In genomic region chr7:43919559-43920451, GRCm38 (mm10) we compare ENCODE assay signal across 9 mouse cellular contexts. TPM values are rescaled to one million over a fixed set of nuclear protein-coding genes. Genes with fewer than 3 reads are reported as not detected.
DNase-seq lines count a peak whose midpoint lies in the region; ATAC-seq and TF ChIP-seq lines count a peak whose summit lies in the region.
"Had no signal": no experiment of that assay in that cellular context is flagged by ENCODE, and none has a peak within 500 bp of the region (broad histone marks: within the 10 kb centered on the region; RNA-seq: fewer than 3 reads in every experiment).

No protein-coding gene starts in this region.

- H3K36me3 ChIP-seq in CH12.LX (replicated peaks in 1 of 2; ENCODE audit: control insufficient read depth in 1 of 2, insufficient read depth in 1 of 2, low read length in 1 of 2), result no peaks in the 10 kb centered on the region
- H3K36me3 ChIP-seq in heart, postnatal 0 days (replicated peaks; ENCODE audit: control insufficient read depth, insufficient read depth, low read length), result no peaks in the 10 kb centered on the region
- H3K36me3 ChIP-seq in liver, embryonic 16.5 days (ENCODE audit: control insufficient read depth, insufficient read depth), result no peaks in the 10 kb centered on the region
- H3K36me3 ChIP-seq in neural tube, embryonic 12.5 days, result no peaks in the 10 kb centered on the region
- H3K36me3 ChIP-seq: heart, embryonic 13.5 days had no signal

- ATAC-seq in heart, postnatal 0 days (ENCODE audit: insufficient read depth, low read depth), result peak; percentile 77; the same call in 1 of the 2 replicates
- 0 out of 2 replicates have a peak, but pooled peaks have one; percentile 47 for ATAC-seq in liver, embryonic 16.5 days (ENCODE audit: low read depth)
- ATAC-seq in neural tube, embryonic 12.5 days (ENCODE audit: low FRiP score, low read depth), result peak; percentile 86

- 17% methylated on average over 14 of the region's 14 CpGs for WGBS in bone marrow, adult 2 months
- WGBS in heart, postnatal 0 days, result 23% methylated on average over 14 of the region's 14 CpGs
- 20% methylated on average over 14 of the region's 14 CpGs for WGBS in liver, embryonic 16.5 days (ENCODE audit: insufficient replicate concordance)
- WGBS in neural tube, embryonic 12.5 days, result 33% methylated on average over 14 of the region's 14 CpGs

- TF ChIP-seq RAD21 in CH12.LX (IDR thresholded peaks at IDR 0.05; ENCODE audit: low read depth, low read length), result peak; percentile 61

- H3K4me3 ChIP-seq in CH12.LX (replicated peaks in 1 of 3; ENCODE audit: low read depth in 2 of 3, low read length in 2 of 3, poor library complexity in 1 of 3), result no peak overlapping the region
- H3K4me3 ChIP-seq in bone marrow, adult 2 months (replicated peaks; ENCODE audit: control insufficient read depth, low read depth, low read length), result no peak overlapping the region
- no peak overlapping the region for H3K4me3 ChIP-seq in embryonic fibroblast, embryonic 13.5 days (ENCODE audit: insufficient read depth, low read length)
- no peak overlapping the region for H3K4me3 ChIP-seq in heart, postnatal 0 days (ENCODE audit: low read depth, low read length)
- H3K4me3 ChIP-seq in liver, embryonic 16.5 days (ENCODE audit: low read depth, low read length), result no peak overlapping the region
- H3K4me3 ChIP-seq in neural tube, embryonic 12.5 days, result no peak overlapping the region
- H3K4me3 ChIP-seq: heart, embryonic 13.5 days had no signal

- H3K79me2 ChIP-seq in CH12.LX (replicated peaks; ENCODE audit: control insufficient read depth, extremely low read depth, insufficient read depth, poor library complexity, severe bottlenecking), result no peaks in the 10 kb centered on the region

- H3K9me3 ChIP-seq in CH12.LX (replicated peaks; ENCODE audit: low read length), result no peaks in the 10 kb centered on the region
- H3K9me3 ChIP-seq in heart, postnatal 0 days (replicated peaks; ENCODE audit: control insufficient read depth, low read length), result no peaks in the 10 kb centered on the region
- no peaks in the 10 kb centered on the region for H3K9me3 ChIP-seq in liver, embryonic 16.5 days (replicated peaks; ENCODE audit: control insufficient read depth, low read length)
- H3K9me3 ChIP-seq in neural tube, embryonic 12.5 days, result no peaks in the 10 kb centered on the region
- H3K9me3 ChIP-seq: heart, embryonic 13.5 days had no signal

- peak; percentile 76 for DNase-seq in CH12.LX (ENCODE audit: extremely low read depth)
- DNase-seq in heart, postnatal 0 days (ENCODE audit: low spot score), result peak; percentile 28
- DNase-seq in kidney, postnatal 4 days, result peak; percentile 80 to 84
- DNase-seq in thymus, postnatal 0 days (ENCODE audit: low spot score), result peak; percentile 50

- peaks cover 87% of the 10 kb centered on the region for H3K27me3 ChIP-seq in CH12.LX (replicated peaks)
- H3K27me3 ChIP-seq in heart, postnatal 0 days (ENCODE audit: control insufficient read depth, insufficient read depth, low read length), result no peaks in the 10 kb centered on the region
- H3K27me3 ChIP-seq in liver, embryonic 16.5 days (ENCODE audit: control insufficient read depth, insufficient read depth, low read depth, low read length), result no peaks in the 10 kb centered on the region
- H3K27me3 ChIP-seq in neural tube, embryonic 12.5 days (replicated peaks), result no peaks in the 10 kb centered on the region

- in situ Hi-C loops in CH12.LX (cut with MboI; ENCODE audit: low pct_ligation_motif_present, low pct_unique_long_range_greater_than_20kb, low sequenced_read_pairs), result loop anchor here (5.0 kb wide), 1 partner anchor 38 kb away; the partner anchor contains the start of gene Klk4

- no peak for TF ChIP-seq EP300 in CH12.LX (IDR thresholded peaks at IDR 0.05; ENCODE audit: low read length)
- no peak for TF ChIP-seq EP300 in heart, postnatal 0 days (IDR thresholded peaks at IDR 0.05; ENCODE audit: low read depth)

- no peak overlapping the region for H3K4me2 ChIP-seq in CH12.LX (ENCODE audit: insufficient read depth, low read depth, poor library complexity, severe bottlenecking)
- no peak overlapping the region for H3K4me2 ChIP-seq in heart, postnatal 0 days (ENCODE audit: low read depth, low read length)
- no peak overlapping the region for H3K4me2 ChIP-seq in liver, embryonic 16.5 days (ENCODE audit: low read depth, low read length)
- H3K4me2 ChIP-seq in neural tube, embryonic 12.5 days (replicated peaks), result no peak overlapping the region
- H3K4me2 ChIP-seq: heart, embryonic 13.5 days had no signal

- TF ChIP-seq POLR2A in CH12.LX (IDR thresholded peaks at IDR 0.05; ENCODE audit: low read depth, low read length), result no peak
- TF ChIP-seq POLR2A in bone marrow, adult 2 months (IDR thresholded peaks at IDR 0.05; ENCODE audit: borderline replicate concordance, control insufficient read depth, low read depth, low read length), result no peak
- no peak for TF ChIP-seq POLR2A in embryonic fibroblast, embryonic 13.5 days (IDR thresholded peaks at IDR 0.05; ENCODE audit: low read depth, low read length)

- TF ChIP-seq CTCF in CH12.LX (conservative IDR thresholded peaks at IDR 0.05 in 1 of 2, IDR thresholded peaks at IDR 0.05 in 1 of 2; ENCODE audit: low read depth in 2 of 2, low read length in 2 of 2), result peak; percentile 75 to 84
- TF ChIP-seq CTCF in bone marrow, adult 2 months (IDR thresholded peaks at IDR 0.05; ENCODE audit: control insufficient read depth, insufficient read depth, low read length), result peak; percentile 93
- peak; percentile 97 for TF ChIP-seq CTCF in embryonic fibroblast, embryonic 13.5 days (IDR thresholded peaks at IDR 0.05; ENCODE audit: borderline replicate concordance, insufficient read depth, low read length)
- peak; percentile 80 for TF ChIP-seq CTCF in heart, postnatal 0 days (IDR thresholded peaks at IDR 0.05; ENCODE audit: low read depth)

- H3K4me1 ChIP-seq in CH12.LX (ENCODE audit: control insufficient read depth in 1 of 2, insufficient read depth in 2 of 2), result peaks cover 0 to 8% of the 10 kb centered on the region in 2 experiments; a peak in 2 of 4 replicates
- no peaks in the 10 kb centered on the region; the same call in 1 of the 2 replicates for H3K4me1 ChIP-seq in bone marrow, adult 2 months (ENCODE audit: control insufficient read depth, insufficient read depth, low read length)
- H3K4me1 ChIP-seq in embryonic fibroblast, embryonic 13.5 days (ENCODE audit: control insufficient read depth, insufficient read depth, low read length), result no peaks in the 10 kb centered on the region
- no peaks in the 10 kb centered on the region for H3K4me1 ChIP-seq in heart, postnatal 0 days (ENCODE audit: control insufficient read depth, insufficient read depth)
- H3K4me1 ChIP-seq in liver, embryonic 16.5 days (ENCODE audit: control insufficient read depth, low read depth, low read length), result no peaks in the 10 kb centered on the region
- H3K4me1 ChIP-seq in neural tube, embryonic 12.5 days, result no peaks in the 10 kb centered on the region
- H3K4me1 ChIP-seq: heart, embryonic 13.5 days had no signal

- dilution Hi-C loops in CH12.LX (cut with MboI; ENCODE audit: extremely low pct_ligation_motif_present, extremely low pct_unique_long_range_greater_than_20kb, low sequenced_read_pairs), result no loop called here

- H3K9ac ChIP-seq in CH12.LX (ENCODE audit: insufficient read depth, low read depth), result no peak overlapping the region
- no peak overlapping the region for H3K9ac ChIP-seq in heart, postnatal 0 days (replicated peaks; ENCODE audit: low read depth, low read length)
- no peak overlapping the region for H3K9ac ChIP-seq in liver, embryonic 16.5 days (ENCODE audit: low read depth, low read length)
- no peak overlapping the region for H3K9ac ChIP-seq in neural tube, embryonic 12.5 days
- H3K9ac ChIP-seq: heart, embryonic 13.5 days had no signal

- H3K27ac ChIP-seq in CH12.LX (ENCODE audit: insufficient read depth, low read depth), result no peak overlapping the region
- H3K27ac ChIP-seq in bone marrow, adult 2 months (ENCODE audit: control insufficient read depth, insufficient read depth, low read depth, low read length, poor library complexity), result peak overlapping the region; percentile 60
- H3K27ac ChIP-seq in embryonic fibroblast, embryonic 13.5 days (ENCODE audit: insufficient read depth, low read length), result no peak overlapping the region
- H3K27ac ChIP-seq in heart, postnatal 0 days (ENCODE audit: low read depth), result no peak overlapping the region
- no peak overlapping the region for H3K27ac ChIP-seq in liver, embryonic 16.5 days (ENCODE audit: low read length)
- no peak overlapping the region for H3K27ac ChIP-seq in neural tube, embryonic 12.5 days
- H3K27ac ChIP-seq: heart, embryonic 13.5 days had no signal

RNA-seq across cellular contexts. Expression of gene Klk15, which starts 13.7 kb away (rescaled TPM):
- not detected in 2 replicates for total RNA-seq in CH12.LX (2012; rRNA removed)
- total RNA-seq in CH12.LX (2014; rRNA removed), result not detected in 2 replicates
- polyA plus RNA-seq in CH12.LX (2012; ENCODE audit: insufficient read length, low read depth), result not detected in 2 replicates
- polyA plus RNA-seq in bone marrow, adult 2 months (2011; ENCODE audit: insufficient read depth, insufficient read length, low replicate concordance, missing spikeins), result not detected in 2 replicates
- polyA plus RNA-seq in embryonic fibroblast, embryonic 13.5 days (2011; ENCODE audit: insufficient read length, low read depth, missing spikeins), result not detected in 2 replicates
- not detected in 2 replicates for total RNA-seq in heart, postnatal 0 days (2014; rRNA removed; ENCODE audit: low replicate concordance)
- not detected in 2 replicates for polyA plus RNA-seq in heart, postnatal 0 days (2015; fragmentation: Nextera tagmentation; extraction: Ambion mirVana)
- not detected in 2 replicates for polyA plus RNA-seq in liver, embryonic 16.5 days (2015; fragmentation: Nextera tagmentation; extraction: Ambion mirVana)
- not detected in 2 replicates for polyA plus RNA-seq in neural tube, embryonic 12.5 days (2016; fragmentation: Nextera tagmentation; extraction: Ambion mirVana)
- polyA plus RNA-seq in thymus, postnatal 0 days (2015; fragmentation: Nextera tagmentation; extraction: Ambion mirVana), result not detected in 2 replicates
- polyA plus RNA-seq: heart, embryonic 13.5 days had no signal

RNA-seq across cellular contexts. Expression of gene Klk1b8, which starts 30.7 kb away (rescaled TPM):
- total RNA-seq in CH12.LX (2012; rRNA removed), result not detected in 2 replicates
- total RNA-seq in CH12.LX (2014; rRNA removed), result not detected in 2 replicates
- not detected in 2 replicates for polyA plus RNA-seq in CH12.LX (2012; ENCODE audit: insufficient read length, low read depth)
- not detected in 2 replicates for polyA plus RNA-seq in bone marrow, adult 2 months (2011; ENCODE audit: insufficient read depth, insufficient read length, low replicate concordance, missing spikeins)
- not detected in 2 replicates for polyA plus RNA-seq in embryonic fibroblast, embryonic 13.5 days (2011; ENCODE audit: insufficient read length, low read depth, missing spikeins)
- total RNA-seq in heart, postnatal 0 days (2014; rRNA removed; ENCODE audit: low replicate concordance), result not detected in 2 replicates
- not detected in 2 replicates for polyA plus RNA-seq in heart, postnatal 0 days (2015; fragmentation: Nextera tagmentation; extraction: Ambion mirVana)
- not detected in 2 replicates for polyA plus RNA-seq in liver, embryonic 16.5 days (2015; fragmentation: Nextera tagmentation; extraction: Ambion mirVana)
- polyA plus RNA-seq in neural tube, embryonic 12.5 days (2016; fragmentation: Nextera tagmentation; extraction: Ambion mirVana), result not detected in 2 replicates
- 0.60 and 0.72 TPM in 2 replicates for polyA plus RNA-seq in thymus, postnatal 0 days (2015; fragmentation: Nextera tagmentation; extraction: Ambion mirVana)
- polyA plus RNA-seq: heart, embryonic 13.5 days had no signal

RNA-seq across cellular contexts. Expression of gene Klk4, which starts 38.8 kb away (rescaled TPM):
- not detected in 2 replicates for total RNA-seq in CH12.LX (2012; rRNA removed)
- total RNA-seq in CH12.LX (2014; rRNA removed), result not detected in 2 replicates
- polyA plus RNA-seq in CH12.LX (2012; ENCODE audit: insufficient read length, low read depth), result 0.26 TPM in 1 of 2 replicates, not detected in the other
- polyA plus RNA-seq in bone marrow, adult 2 months (2011; ENCODE audit: insufficient read depth, insufficient read length, low replicate concordance, missing spikeins), result not detected in 2 replicates
- polyA plus RNA-seq in embryonic fibroblast, embryonic 13.5 days (2011; ENCODE audit: insufficient read length, low read depth, missing spikeins), result not detected in 2 replicates
- total RNA-seq in heart, postnatal 0 days (2014; rRNA removed; ENCODE audit: low replicate concordance), result not detected in 2 replicates
- not detected in 2 replicates for polyA plus RNA-seq in heart, postnatal 0 days (2015; fragmentation: Nextera tagmentation; extraction: Ambion mirVana)
- polyA plus RNA-seq in liver, embryonic 16.5 days (2015; fragmentation: Nextera tagmentation; extraction: Ambion mirVana), result not detected in 2 replicates
- 0.15 and 0.20 TPM in 2 replicates for polyA plus RNA-seq in neural tube, embryonic 12.5 days (2016; fragmentation: Nextera tagmentation; extraction: Ambion mirVana)
- polyA plus RNA-seq in thymus, postnatal 0 days (2015; fragmentation: Nextera tagmentation; extraction: Ambion mirVana), result 0.65 and 1.4 TPM in 2 replicates
- polyA plus RNA-seq: heart, embryonic 13.5 days had no signal

RNA-seq across cellular contexts. Expression of gene Klk1b1, which starts 46.7 kb away (rescaled TPM):
- not detected in 2 replicates for total RNA-seq in CH12.LX (2012; rRNA removed)
- not detected in 2 replicates for total RNA-seq in CH12.LX (2014; rRNA removed)
- polyA plus RNA-seq in CH12.LX (2012; ENCODE audit: insufficient read length, low read depth), result not detected in 2 replicates
- polyA plus RNA-seq in bone marrow, adult 2 months (2011; ENCODE audit: insufficient read depth, insufficient read length, low replicate concordance, missing spikeins), result not detected in 2 replicates
- not detected in 2 replicates for polyA plus RNA-seq in embryonic fibroblast, embryonic 13.5 days (2011; ENCODE audit: insufficient read length, low read depth, missing spikeins)
- not detected in 2 replicates for total RNA-seq in heart, postnatal 0 days (2014; rRNA removed; ENCODE audit: low replicate concordance)
- not detected in 2 replicates for polyA plus RNA-seq in heart, postnatal 0 days (2015; fragmentation: Nextera tagmentation; extraction: Ambion mirVana)
- polyA plus RNA-seq in liver, embryonic 16.5 days (2015; fragmentation: Nextera tagmentation; extraction: Ambion mirVana), result not detected in 2 replicates
- not detected in 2 replicates for polyA plus RNA-seq in neural tube, embryonic 12.5 days (2016; fragmentation: Nextera tagmentation; extraction: Ambion mirVana)
- polyA plus RNA-seq in thymus, postnatal 0 days (2015; fragmentation: Nextera tagmentation; extraction: Ambion mirVana), result 0.38 and 0.42 TPM in 2 replicates
- polyA plus RNA-seq: heart, embryonic 13.5 days had no signal

RNA-seq across cellular contexts. Expression of gene Klk1b9, which starts 56.1 kb away (rescaled TPM):
- total RNA-seq in CH12.LX (2012; rRNA removed) (not detected in 2 replicates), CH12.LX (2014; rRNA removed) (not detected in 2 replicates)
- polyA plus RNA-seq in CH12.LX (2012; ENCODE audit: insufficient read length, low read depth), result not detected in 2 replicates
- not detected in 2 replicates for polyA plus RNA-seq in bone marrow, adult 2 months (2011; ENCODE audit: insufficient read depth, insufficient read length, low replicate concordance, missing spikeins)
- not detected in 2 replicates for polyA plus RNA-seq in embryonic fibroblast, embryonic 13.5 days (2011; ENCODE audit: insufficient read length, low read depth, missing spikeins)
- total RNA-seq in heart, postnatal 0 days (2014; rRNA removed; ENCODE audit: low replicate concordance), result not detected in 2 replicates
- polyA plus RNA-seq in heart, postnatal 0 days (2015; fragmentation: Nextera tagmentation; extraction: Ambion mirVana), result not detected in 2 replicates
- polyA plus RNA-seq in liver, embryonic 16.5 days (2015; fragmentation: Nextera tagmentation; extraction: Ambion mirVana), result not detected in 2 replicates
- polyA plus RNA-seq in neural tube, embryonic 12.5 days (2016; fragmentation: Nextera tagmentation; extraction: Ambion mirVana), result not detected in 2 replicates
- polyA plus RNA-seq in thymus, postnatal 0 days (2015; fragmentation: Nextera tagmentation; extraction: Ambion mirVana), result 1.7 and 2.1 TPM in 2 replicates
- polyA plus RNA-seq: heart, embryonic 13.5 days had no signal

Comparison
In these comparisons a context has a peak if more than half of its experiments do, and no peak if none do; other contexts are left out.
1. DNase-seq: peak in every context shown above with its lines; median percentile 82 in kidney, postnatal 4 days; 76 in CH12.LX; 50 in thymus, postnatal 0 days; 28 in heart, postnatal 0 days.